In the genomic region with DNA sequence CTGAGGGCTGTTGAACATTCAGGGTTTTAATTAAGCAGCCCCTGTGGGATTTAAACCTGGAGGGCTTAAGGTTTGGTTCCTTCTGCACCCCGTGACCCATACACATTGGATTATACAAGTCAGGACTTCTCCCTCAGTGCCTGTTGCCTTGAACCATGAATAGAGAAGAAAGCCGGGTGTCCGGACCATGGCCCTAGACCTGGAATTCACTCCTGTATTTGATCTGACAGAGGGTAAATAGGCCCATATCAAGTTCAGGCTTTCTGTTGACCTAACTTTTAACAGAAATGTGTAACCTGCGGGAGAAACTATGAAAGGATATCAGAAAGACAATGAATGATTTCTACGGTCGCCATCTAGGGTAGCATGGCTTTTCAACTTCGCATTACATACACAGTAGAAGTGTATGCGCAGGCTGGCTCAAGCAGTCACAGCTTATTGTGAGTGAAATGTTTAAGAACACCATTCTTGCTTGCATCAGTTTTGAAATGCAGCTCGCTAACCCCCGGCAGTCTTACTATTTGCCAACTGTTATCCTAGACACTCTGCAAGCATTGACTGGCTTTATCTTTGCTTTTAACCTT, we compare ENCODE assay signal across 23 mouse cellular contexts.
"Had no signal": no experiment of that assay in that cellular context is flagged by ENCODE, and none has a peak within 500 bp of the region (broad histone marks: within the 10 kb centered on the region; RNA-seq: fewer than 3 reads in every experiment).

No protein-coding gene starts in this region.

- H3K27me3 ChIP-seq: heart, embryonic 12.5 days; hindbrain, embryonic 15.5 days; kidney, embryonic 15.5 days; limb, embryonic 13.5 days; limb, embryonic 15.5 days had no signal

- H3K9me3 ChIP-seq: heart, embryonic 10.5 days; heart, embryonic 12.5 days; hindbrain, embryonic 13.5 days; hindbrain, embryonic 15.5 days; kidney, embryonic 15.5 days; limb, embryonic 13.5 days; limb, embryonic 15.5 days had no signal

- H3K4me3 ChIP-seq: gastrocnemius, adult 2 months; heart, embryonic 10.5 days; heart, embryonic 12.5 days; hindbrain, embryonic 13.5 days; hindbrain, embryonic 15.5 days; kidney, embryonic 15.5 days; limb, embryonic 13.5 days; limb, embryonic 15.5 days had no signal

- H3K9ac ChIP-seq: heart, embryonic 12.5 days; hindbrain, embryonic 13.5 days; hindbrain, embryonic 15.5 days; kidney, embryonic 15.5 days; limb, embryonic 13.5 days; limb, embryonic 15.5 days had no signal

- DNase-seq: gastrocnemius, adult 2 months; gastrocnemius, postnatal 14 days; gastrocnemius, postnatal 36 days; heart, adult 18-20 months; heart, postnatal 10 days; kidney, adult 11 months; kidney, adult 2 months; kidney, adult 9 months; kidney, postnatal 14 days; kidney, postnatal 36 days; layer of hippocampus, adult 9-11 months; layer of hippocampus, postnatal 36 days; left cerebral cortex, postnatal 4 days had no signal

- H3K4me2 ChIP-seq: heart, embryonic 12.5 days; hindbrain, embryonic 13.5 days; hindbrain, embryonic 15.5 days; kidney, embryonic 15.5 days; limb, embryonic 13.5 days; limb, embryonic 15.5 days had no signal

- H3K36me3 ChIP-seq: heart, embryonic 10.5 days; heart, embryonic 12.5 days; hindbrain, embryonic 13.5 days; hindbrain, embryonic 15.5 days; limb, embryonic 13.5 days; limb, embryonic 15.5 days had no signal

- H3K27ac ChIP-seq: gastrocnemius, adult 2 months; heart, embryonic 10.5 days; hindbrain, embryonic 13.5 days; hindbrain, embryonic 15.5 days; hindbrain, postnatal 0 days; limb, embryonic 13.5 days; limb, embryonic 15.5 days had no signal

- ATAC-seq: forebrain, embryonic 16.5 days; hindbrain, postnatal 0 days; intestine, embryonic 16.5 days had no signal

- H3K4me1 ChIP-seq: hindbrain, embryonic 15.5 days; limb, embryonic 13.5 days; limb, embryonic 15.5 days had no signal
